Mouse (Mus musculus): ENCODE measurements around the gene Llph.

DNA sequence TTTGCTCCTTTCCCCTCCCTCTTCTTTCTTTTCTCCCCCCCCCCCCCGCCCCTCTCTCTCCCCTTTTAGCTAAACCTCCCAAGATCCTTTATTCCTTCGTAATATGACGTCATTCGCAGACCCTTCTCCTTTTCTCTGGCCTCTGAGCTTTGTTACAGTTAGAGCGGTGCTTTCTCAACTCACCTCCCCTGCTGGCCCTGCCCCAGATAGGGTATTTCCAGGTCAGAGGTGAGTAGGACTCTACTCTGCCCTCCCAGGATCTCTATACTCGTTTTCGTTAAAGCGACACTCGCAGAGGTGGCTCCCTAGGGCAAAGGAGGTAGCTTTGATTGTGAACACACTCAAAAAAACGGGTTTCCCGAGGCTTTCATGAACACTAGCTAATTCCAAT is 45.0 kb downstream of the Llph start:
- TF ChIP-seq CTCF (IDR thresholded peaks at IDR 0.05) (no peak), POLR2A (IDR thresholded peaks at IDR 0.05; ENCODE audit: insufficient read depth, low read depth, low read length) (no peak), EP300 (IDR thresholded peaks at IDR 0.05; ENCODE audit: insufficient read depth, low read depth, low read length) (no peak)
